20 mouse cellular contexts compared by ENCODE assay signal in genomic region chr3:86560281-86561022, GRCm38 (mm10). TPM values are rescaled to one million over a fixed set of nuclear protein-coding genes. Genes with fewer than 3 reads are reported as not detected.
A peak's percentile ranks its signal among the peaks of the same experiment; 100 is the strongest.
DNase-seq lines count a peak whose midpoint lies in the region; ATAC-seq and TF ChIP-seq lines count a peak whose summit lies in the region.
"Had no signal": no experiment of that assay in that cellular context is flagged by ENCODE, and none has a peak within 500 bp of the region (broad histone marks: within the 10 kb centered on the region; RNA-seq: fewer than 3 reads in every experiment).

No protein-coding gene starts in this region.

- WGBS in hindbrain, embryonic 11.5 days, result 80% methylated on average over 4 of the region's 4 CpGs
- WGBS in hindbrain, postnatal 0 days, result 65% methylated on average over 4 of the region's 4 CpGs
- 48% methylated on average over 4 of the region's 4 CpGs for WGBS in hindbrain, embryonic 15.5 days
- 59% methylated on average over 4 of the region's 4 CpGs for WGBS in midbrain, postnatal 0 days

- DNase-seq in hindbrain, embryonic 11.5 days (ENCODE audit: low spot score), result no peak
- no peak for DNase-seq in hindbrain, postnatal 0 days (ENCODE audit: low spot score)
- peak; percentile 18 for DNase-seq in 416B (ENCODE audit: low read depth)
- DNase-seq in midbrain, postnatal 0 days (ENCODE audit: low spot score), result peak; percentile 35
- DNase-seq in thymus, postnatal 14 days, result no peak
- no peak for DNase-seq in adrenal gland, postnatal 25 days
- no peak for DNase-seq in kidney, postnatal 36 days
- DNase-seq: cerebellum, adult 11-12 months; gastrocnemius, postnatal 10 days; heart, postnatal 36 days; kidney, adult 18-20 months; lung, postnatal 10 days; thymus, postnatal 25 days had no signal

- no peak overlapping the region for H3K9ac ChIP-seq in hindbrain, embryonic 11.5 days (ENCODE audit: low read depth, low read length)
- no peak overlapping the region for H3K9ac ChIP-seq in hindbrain, postnatal 0 days (replicated peaks; ENCODE audit: low read length)
- no peak overlapping the region for H3K9ac ChIP-seq in hindbrain, embryonic 15.5 days
- no peak overlapping the region for H3K9ac ChIP-seq in midbrain, postnatal 0 days (replicated peaks; ENCODE audit: low read length, poor library complexity, severe bottlenecking)
- H3K9ac ChIP-seq: limb, embryonic 12.5 days; stomach, embryonic 15.5 days had no signal

- H3K4me3 ChIP-seq in hindbrain, embryonic 11.5 days (ENCODE audit: low read depth, low read length), result no peak overlapping the region
- H3K4me3 ChIP-seq in hindbrain, postnatal 0 days (ENCODE audit: low read length), result no peak overlapping the region
- no peak overlapping the region for H3K4me3 ChIP-seq in hindbrain, embryonic 15.5 days
- no peak overlapping the region for H3K4me3 ChIP-seq in midbrain, postnatal 0 days (ENCODE audit: low read depth, low read length)
- H3K4me3 ChIP-seq: left cerebral cortex, adult 2 months; limb, embryonic 12.5 days; stomach, embryonic 15.5 days had no signal

- H3K27ac ChIP-seq in hindbrain, embryonic 11.5 days (ENCODE audit: low read depth, low read length), result 0 out of 2 replicates have a peak overlapping the region, but pooled peaks have one; percentile 34
- H3K27ac ChIP-seq in hindbrain, postnatal 0 days, result no peak overlapping the region
- peak overlapping the region; percentile 67 for H3K27ac ChIP-seq in hindbrain, embryonic 15.5 days (replicated peaks)
- no peak overlapping the region for H3K27ac ChIP-seq in midbrain, postnatal 0 days (ENCODE audit: low read depth, low read length)
- H3K27ac ChIP-seq: left cerebral cortex, adult 2 months; limb, embryonic 12.5 days; stomach, embryonic 15.5 days had no signal

- H3K36me3 ChIP-seq in hindbrain, embryonic 11.5 days (ENCODE audit: control insufficient read depth, insufficient read depth, low read length), result no peaks in the 10 kb centered on the region
- H3K36me3 ChIP-seq in hindbrain, postnatal 0 days (ENCODE audit: insufficient read depth, low read length), result no peaks in the 10 kb centered on the region
- no peaks in the 10 kb centered on the region for H3K36me3 ChIP-seq in hindbrain, embryonic 15.5 days
- no peaks in the 10 kb centered on the region for H3K36me3 ChIP-seq in midbrain, postnatal 0 days (ENCODE audit: insufficient read depth, low read length)
- H3K36me3 ChIP-seq: limb, embryonic 12.5 days; stomach, embryonic 15.5 days had no signal

- ATAC-seq in hindbrain, embryonic 11.5 days (ENCODE audit: low FRiP score), result peak; percentile 63; the same call in 1 of the 2 replicates
- no peak for ATAC-seq in hindbrain, postnatal 0 days
- ATAC-seq in hindbrain, embryonic 15.5 days (ENCODE audit: low FRiP score, low read depth), result peak; percentile 81; the same call in 1 of the 2 replicates
- ATAC-seq in midbrain, postnatal 0 days (ENCODE audit: low FRiP score), result no peak
- ATAC-seq: forebrain, embryonic 16.5 days had no signal

- H3K4me2 ChIP-seq in hindbrain, embryonic 11.5 days (replicated peaks; ENCODE audit: low read depth, low read length), result no peak overlapping the region
- no peak overlapping the region for H3K4me2 ChIP-seq in hindbrain, postnatal 0 days (ENCODE audit: low read depth, low read length)
- no peak overlapping the region for H3K4me2 ChIP-seq in hindbrain, embryonic 15.5 days
- H3K4me2 ChIP-seq in midbrain, postnatal 0 days (ENCODE audit: low read depth, low read length, poor library complexity, severe bottlenecking), result no peak overlapping the region
- H3K4me2 ChIP-seq: limb, embryonic 12.5 days; stomach, embryonic 15.5 days had no signal

- H3K27me3 ChIP-seq in hindbrain, embryonic 11.5 days (ENCODE audit: control insufficient read depth, insufficient read depth, low read length), result no peaks in the 10 kb centered on the region
- H3K27me3 ChIP-seq in hindbrain, postnatal 0 days (ENCODE audit: insufficient read depth, low read length), result no peaks in the 10 kb centered on the region
- H3K27me3 ChIP-seq in hindbrain, embryonic 15.5 days, result no peaks in the 10 kb centered on the region
- H3K27me3 ChIP-seq in midbrain, postnatal 0 days (ENCODE audit: insufficient read depth, low read length), result no peaks in the 10 kb centered on the region; the same call in 1 of the 2 replicates
- H3K27me3 ChIP-seq: limb, embryonic 12.5 days; stomach, embryonic 15.5 days had no signal

- no peaks in the 10 kb centered on the region for H3K4me1 ChIP-seq in hindbrain, embryonic 11.5 days (replicated peaks; ENCODE audit: control insufficient read depth, insufficient read depth, low read length)
- no peaks in the 10 kb centered on the region for H3K4me1 ChIP-seq in hindbrain, postnatal 0 days (ENCODE audit: insufficient read depth, low read length)
- peaks cover 14% of the 10 kb centered on the region; the same call in 1 of the 2 replicates for H3K4me1 ChIP-seq in hindbrain, embryonic 15.5 days (replicated peaks)
- no peaks in the 10 kb centered on the region for H3K4me1 ChIP-seq in midbrain, postnatal 0 days (ENCODE audit: insufficient read depth, low read length)
- H3K4me1 ChIP-seq: stomach, embryonic 15.5 days had no signal

- no peak for TF ChIP-seq CTCF in hindbrain, postnatal 0 days (IDR thresholded peaks at IDR 0.05; ENCODE audit: low read depth)
- no peak for TF ChIP-seq CTCF in midbrain, postnatal 0 days (IDR thresholded peaks at IDR 0.05)

- no peaks in the 10 kb centered on the region for H3K9me3 ChIP-seq in hindbrain, embryonic 11.5 days (ENCODE audit: control insufficient read depth, low read length)
- H3K9me3 ChIP-seq in hindbrain, postnatal 0 days (ENCODE audit: low read length), result no peaks in the 10 kb centered on the region
- H3K9me3 ChIP-seq in hindbrain, embryonic 15.5 days, result no peaks in the 10 kb centered on the region
- H3K9me3 ChIP-seq in midbrain, postnatal 0 days (ENCODE audit: low read length), result no peaks in the 10 kb centered on the region
- H3K9me3 ChIP-seq: limb, embryonic 12.5 days; stomach, embryonic 15.5 days had no signal

RNA-seq across cellular contexts. Expression of gene Mab21l2, which starts 12.0 kb away (rescaled TPM):
- 151 and 155 TPM in 2 replicates for polyA plus RNA-seq in hindbrain, embryonic 11.5 days (2014; fragmentation: Nextera tagmentation; extraction: Ambion mirVana)
- 92.9 and 93.4 TPM in 2 replicates for total RNA-seq in hindbrain, postnatal 0 days (2014; rRNA removed)
- polyA plus RNA-seq in hindbrain, postnatal 0 days (2015; fragmentation: Nextera tagmentation; extraction: Ambion mirVana), result 98.1 and 112 TPM in 2 replicates
- 185 and 211 TPM in 2 replicates for polyA plus RNA-seq in hindbrain, embryonic 15.5 days (2015; fragmentation: Nextera tagmentation; extraction: Ambion mirVana)
- 41.9 and 45.2 TPM in 2 replicates for total RNA-seq in midbrain, postnatal 0 days (2014; rRNA removed)
- 39.5 and 39.8 TPM in 2 replicates for polyA plus RNA-seq in midbrain, postnatal 0 days (2015; fragmentation: Nextera tagmentation; extraction: Ambion mirVana)
- 10.9 and 11.4 TPM in 2 replicates for total RNA-seq in adrenal gland, postnatal 25 days (2021)
- total RNA-seq: common myeloid progenitor, adult 5-6 weeks; monocyte, adult 5-6 weeks had no signal

Comparison
In these comparisons a context has a peak if more than half of its experiments do, and no peak if none do; other contexts are left out.
1. ATAC-seq: peak in hindbrain, embryonic 11.5 days (single experiment) and hindbrain, embryonic 15.5 days (single experiment); none in hindbrain, postnatal 0 days (single experiment) and midbrain, postnatal 0 days (single experiment).
2. H3K27ac ChIP-seq: peak in hindbrain, embryonic 11.5 days (single experiment) and hindbrain, embryonic 15.5 days (single experiment); none in hindbrain, postnatal 0 days (single experiment) and midbrain, postnatal 0 days (single experiment).
3. DNase-seq: peak in 416B (single experiment) and midbrain, postnatal 0 days (single experiment); none in hindbrain, embryonic 11.5 days (single experiment), hindbrain, postnatal 0 days (single experiment), thymus, postnatal 14 days (single experiment), adrenal gland, postnatal 25 days (single experiment) and kidney, postnatal 36 days (0 of 2).